Mouse (Mus musculus): ENCODE data around the gene Pik3ca.

GRCm38 (mm10) chr3:32399381-32399780 lies 1.9 kb downstream of the Pik3ca start:
- TF ChIP-seq CTCF (conservative IDR thresholded peaks at IDR 0.05; ENCODE audit: low read length): no peak
- no peak for TF ChIP-seq NANOG (IDR thresholded peaks at IDR 0.05; ENCODE audit: borderline replicate concordance, low read length)
- TF ChIP-seq POU5F1 (IDR thresholded peaks at IDR 0.05; ENCODE audit: borderline replicate concordance, low read length): no peak
